Mouse (Mus musculus) spleen, adult 2 months (tissue): ENCODE data around the gene Angptl3. TPM values are rescaled to one million over a fixed set of nuclear protein-coding genes. Genes with fewer than 3 reads are reported as not detected.

ENCODE experiments used
- DNase-seq, 2 experiments: peaks; one replicate each; pipeline versions ENCODE4 v3.0.0 to v3.0.0-alpha.2; 2012 to 2021; ENCODE audit warnings: low spot score in 2 of 2, low read depth in 1 of 2
- H3K27ac ChIP-seq: fragments of 200-500 bp; 2 replicates; pipeline ENCODE4 v1.5.1; 2012; ENCODE audit warnings: low read length, inconsistent platforms; ENCODE audit not compliant: insufficient read depth
- H3K27me3 ChIP-seq: fragments of 200-500 bp; 2 replicates; pipeline ENCODE4 v1.6.1; 2012; ENCODE audit warnings: mild to moderate bottlenecking, moderate library complexity, low read length, inconsistent platforms; ENCODE audit not compliant: control insufficient read depth, insufficient read depth
- H3K36me3 ChIP-seq: fragments of 200-500 bp; 2 replicates; pipeline ENCODE4 v1.6.1; 2012; ENCODE audit warnings: mild to moderate bottlenecking, low read length, inconsistent platforms; ENCODE audit not compliant: control insufficient read depth, insufficient read depth
- H3K4me1 ChIP-seq: fragments of 200-500 bp; 2 replicates; pipeline ENCODE4 v1.6.1; 2011; ENCODE audit warnings: inconsistent platforms; ENCODE audit not compliant: control insufficient read depth, insufficient read depth, insufficient read length
- H3K4me3 ChIP-seq: fragments of 200-500 bp; 2 replicates; pipeline ENCODE4 v1.5.1; 2011; ENCODE audit warnings: mild to moderate bottlenecking, inconsistent platforms; ENCODE audit not compliant: insufficient read depth, insufficient read length; ENCODE audit errors: extremely low read depth
- CTCF ChIP-seq: fragments of 200-500 bp; IDR thresholded peaks from 2 replicates; pipeline ENCODE4 v1.5.1; 2011; ENCODE audit warnings: mild to moderate bottlenecking, inconsistent platforms; ENCODE audit not compliant: insufficient read depth, insufficient read length, insufficient replicate concordance; ENCODE audit errors: extremely low read depth
- POLR2A ChIP-seq: fragments of 200-500 bp; IDR thresholded peaks from 2 replicates; pipeline ENCODE4 v1.6.1; 2011; ENCODE audit warnings: low read depth, low read length, inconsistent platforms
- WGBS: fragments of 180-500 bp; shearing (Covaris S2); methylation state at CpG from one replicate; pipeline ENCODE4 v1.1.7; 2018; 5-methylcytosine and 5-hydroxymethylcytosine counted together
- polyA plus RNA-seq: library from polyadenylated mRNA; depleted of rRNA; stranded (reverse); fragments of >200 nt; gene quantifications from 2 replicates; pipeline ENCODE4 v1.2.3, GENCODE M21; 2012; rRNA removed

The Angptl3 gene
- polyA plus RNA-seq, 1 experiment: not detected

- WGBS: 76% methylated on average over 3 of the region's 3 CpGs
Observed at GRCm38 (mm10) chr4:99078005-99078404, 47.3 kb downstream of the Angptl3 start.

DNA sequence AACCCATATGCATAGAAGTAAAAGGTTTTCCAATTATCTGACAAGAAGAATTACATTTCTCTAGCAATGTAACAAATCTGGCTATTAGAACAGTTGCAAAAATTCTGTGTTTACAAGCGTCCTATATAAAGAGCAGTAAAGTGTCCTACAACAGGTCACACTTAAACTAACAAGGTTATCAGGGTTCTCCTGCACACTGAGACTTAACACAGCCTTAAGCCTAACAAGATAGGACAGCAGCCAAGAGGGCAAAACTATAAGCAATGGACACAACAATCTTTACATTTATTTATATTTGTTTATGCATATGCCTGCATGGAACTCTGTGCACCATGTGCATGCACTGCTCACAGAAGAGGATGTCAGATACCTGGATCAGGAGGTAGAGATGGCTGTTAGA, 50.4 kb downstream of the Angptl3 start:
- no peak for DNase-seq
- no peaks in the 10 kb centered on the region for H3K27me3 ChIP-seq
- H3K4me1 ChIP-seq: no peaks in the 10 kb centered on the region
- no peak overlapping the region for H3K4me3 ChIP-seq
- no peaks in the 10 kb centered on the region for H3K36me3 ChIP-seq
- H3K27ac ChIP-seq: no peak overlapping the region
- TF ChIP-seq CTCF (no peak), POLR2A (no peak)
- 83% methylated on average over 1 of the region's 1 CpGs for whole genome bisulfite sequencing

More at GRCm38 (mm10) chr4:99078005-99078404, 47.3 kb downstream of the Angptl3 start:
- no peaks in the 10 kb centered on the region for H3K4me1 ChIP-seq
- H3K36me3 ChIP-seq: no peaks in the 10 kb centered on the region
- no peak for DNase-seq
- no peak for TF ChIP-seq POLR2A
- no peak for TF ChIP-seq CTCF
- no peak overlapping the region for H3K4me3 ChIP-seq
- no peak overlapping the region for H3K27ac ChIP-seq
- H3K27me3 ChIP-seq: no peaks in the 10 kb centered on the region

- Histone ChIP-seq H3K27ac (no peak overlapping the region), H3K4me1 (no peaks in the 10 kb centered on the region), H3K27me3 (no peaks in the 10 kb centered on the region), H3K4me3 (no peak overlapping the region), H3K36me3 (no peaks in the 10 kb centered on the region)
- no peak for DNase-seq
- TF ChIP-seq CTCF: no peak
- TF ChIP-seq POLR2A: no peak
- 94% methylated on average over 3 of the region's 3 CpGs for WGBS
Observed at GRCm38 (mm10) chr4:99083862-99084261, 53.1 kb downstream of the Angptl3 start.

DNA sequence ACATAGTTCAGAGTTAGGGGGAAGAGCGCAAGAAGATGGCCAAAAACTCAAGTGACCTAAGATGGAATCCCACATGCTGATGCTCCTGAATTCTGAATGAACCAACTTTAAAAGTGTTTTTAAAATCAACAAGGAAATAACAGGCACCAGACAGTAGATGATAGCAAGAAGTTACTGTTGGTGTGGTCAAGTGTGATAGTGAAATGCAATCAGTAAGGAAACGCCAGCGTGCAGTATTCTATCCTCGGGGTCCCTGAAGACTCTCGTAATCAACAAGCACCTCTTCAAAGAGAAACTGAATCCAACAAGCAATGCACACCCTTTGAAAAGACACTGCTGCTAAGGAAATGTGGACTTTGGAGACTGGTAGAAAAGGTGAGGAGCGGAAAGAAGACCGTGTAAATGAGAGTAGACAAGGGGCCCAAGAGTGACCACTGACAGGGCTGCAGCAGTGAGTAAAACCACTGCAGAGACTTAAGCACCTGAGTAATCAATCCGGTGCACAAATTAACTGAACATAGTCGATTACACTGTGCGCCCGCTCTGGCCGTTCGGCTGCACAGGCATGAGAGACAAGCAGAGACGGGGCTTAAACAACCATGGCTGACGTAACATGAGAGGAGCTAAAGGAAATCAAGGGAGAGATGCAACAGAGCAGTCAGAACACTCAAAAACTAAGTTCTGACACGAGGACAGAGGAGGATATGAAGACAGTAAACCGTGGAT, 57.2 kb downstream of the Angptl3 start:
- TF ChIP-seq POLR2A (no peak), CTCF (no peak)
- 90% methylated on average over 17 of the region's 17 CpGs for WGBS
- Histone ChIP-seq H3K4me3 (no peak overlapping the region), H3K27ac (no peak overlapping the region), H3K36me3 (no peaks in the 10 kb centered on the region), H3K27me3 (no peaks in the 10 kb centered on the region), H3K4me1 (no peaks in the 10 kb centered on the region)
- DNase-seq: no peak

GRCm38 (mm10) chr4:99091151-99091701, 60.5 kb downstream of the Angptl3 start:
- no peak overlapping the region for H3K27ac ChIP-seq
- no peak for TF ChIP-seq POLR2A
- no peak for TF ChIP-seq CTCF
- 61% methylated on average over 3 of the region's 3 CpGs for WGBS
- DNase-seq: no peak
- H3K36me3 ChIP-seq: no peaks in the 10 kb centered on the region
- H3K27me3 ChIP-seq: no peaks in the 10 kb centered on the region
- no peaks in the 10 kb centered on the region for H3K4me1 ChIP-seq
- no peak overlapping the region for H3K4me3 ChIP-seq

DNA sequence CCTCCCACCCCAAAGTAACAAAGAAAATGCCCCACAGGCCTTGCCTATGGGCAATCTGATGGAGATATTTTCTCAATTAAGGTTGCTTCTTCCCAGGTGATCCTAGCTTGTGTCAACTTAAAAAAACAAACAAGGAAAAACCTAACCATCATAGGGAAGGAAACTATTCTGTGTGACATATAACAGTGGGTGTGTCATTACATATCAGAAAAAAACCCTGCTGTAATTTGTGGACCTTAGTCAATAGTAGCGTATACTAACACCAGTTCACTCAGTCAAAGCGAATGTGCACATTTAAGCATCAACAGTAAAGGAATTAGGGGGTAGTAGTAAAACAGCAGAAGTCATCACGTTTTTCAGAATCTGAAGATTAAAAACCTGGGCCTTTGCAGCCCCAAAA, 61.0 kb downstream of the Angptl3 start:
- no peaks in the 10 kb centered on the region for H3K27me3 ChIP-seq
- no peak for DNase-seq
- TF ChIP-seq CTCF (no peak), POLR2A (no peak)

More for the DNA sequence above, 61.0 kb downstream of the Angptl3 start:
- WGBS: 92% methylated on average over 3 of the region's 3 CpGs
- Histone ChIP-seq H3K4me3 (no peak overlapping the region), H3K4me1 (no peaks in the 10 kb centered on the region), H3K27ac (no peak overlapping the region), H3K36me3 (no peaks in the 10 kb centered on the region)

Other genes starting within 250 kb of the Angptl3 start
- 0.15 and 0.16 TPM in 2 replicates for gene Kank4, start 213.4 kb upstream of the Angptl3 start, polyA plus RNA-seq
- gene I0C0044D17Rik, start 207.1 kb upstream of the Angptl3 start, polyA plus RNA-seq: not detected in 2 replicates
- gene Usp1, start 107.1 kb upstream of the Angptl3 start, polyA plus RNA-seq: 114 and 263 TPM in 2 replicates
- 5.4 and 6.8 TPM in 2 replicates for gene Dock7, start 90.0 kb downstream of the Angptl3 start, polyA plus RNA-seq
- 1.2 and 1.7 TPM in 2 replicates for gene Atg4c, start 163.0 kb downstream of the Angptl3 start, polyA plus RNA-seq